Mouse (Mus musculus): Measurements from ENCODE around the gene Il20rb.

DNA sequence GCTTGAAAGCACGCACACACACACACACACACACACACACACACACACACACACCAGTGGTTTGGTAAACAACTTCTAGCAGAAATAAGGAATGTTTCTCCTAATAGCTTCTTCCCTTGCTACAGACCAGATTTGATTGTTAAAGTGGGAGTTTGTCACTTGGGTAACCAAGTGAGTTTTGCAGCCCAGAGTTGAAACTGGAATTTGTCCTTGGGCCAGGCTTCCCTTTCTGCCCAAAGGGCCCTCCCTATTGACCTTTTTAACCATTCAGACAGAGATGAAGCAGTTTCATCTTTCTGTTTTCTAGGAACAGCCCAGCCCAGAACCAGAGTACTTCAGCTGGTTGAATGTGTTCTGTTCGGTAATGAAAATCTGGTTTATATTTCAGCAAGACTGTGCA, 55.7 kb downstream of the Il20rb start:
- TF ChIP-seq MAX (IDR thresholded peaks at IDR 0.05; ENCODE audit: low read length): no peak
- TF ChIP-seq CTCF (IDR thresholded peaks at IDR 0.05 in 2 of 3, conservative IDR thresholded peaks at IDR 0.05 in 1 of 3; ENCODE audit: control insufficient read depth in 1 of 3, insufficient read depth in 1 of 3, low read depth in 2 of 3, low read length in 3 of 3, poor library complexity in 1 of 3, severe bottlenecking in 1 of 3): no peak
- TF ChIP-seq USF1 (IDR thresholded peaks at IDR 0.05; ENCODE audit: low read depth, low read length): no peak
- TF ChIP-seq POLR2A (IDR thresholded peaks at IDR 0.05; ENCODE audit: control insufficient read depth in 1 of 2, insufficient read depth in 1 of 2, low read depth in 1 of 2, low read length in 2 of 2, poor library complexity in 1 of 2): no peak

Data from MEL (cell line).